Mouse (Mus musculus) lung, embryonic 16.5 days (tissue): Measurements from ENCODE around the gene Bicdl1. TPM values are rescaled to one million over a fixed set of nuclear protein-coding genes. Genes with fewer than 3 reads are reported as not detected.
A peak's percentile ranks its signal among the peaks of the same experiment; 100 is the strongest.

Source experiments
- ATAC-seq: fragments of 200-750 bp; cut with Nextera tagmentation; 2 replicates; pipeline ENCODE4 v1.8.0; 2017; ENCODE audit warnings: low read depth, mild to moderate bottlenecking, moderate library complexity
- H3K27ac ChIP-seq: fragments of 300-500 bp; sonication (generic); 2 replicates; pipeline ENCODE4 v1.5.1; 2014; ENCODE audit warnings: mild to moderate bottlenecking, control low read depth, low read length
- H3K27me3 ChIP-seq: fragments of 300-500 bp; sonication (generic); 2 replicates; pipeline ENCODE4 v1.6.1; 2014; ENCODE audit warnings: low read depth, low read length, mixed read lengths; ENCODE audit not compliant: control insufficient read depth, insufficient read depth
- H3K36me3 ChIP-seq: fragments of 300-500 bp; sonication (generic); 2 replicates; pipeline ENCODE4 v1.6.1; 2014; ENCODE audit warnings: low read length; ENCODE audit not compliant: control insufficient read depth, insufficient read depth
- H3K4me1 ChIP-seq: fragments of 300-500 bp; sonication (generic); replicated peaks from 2 replicates; pipeline ENCODE4 v1.6.1; 2014; ENCODE audit warnings: low read length, mixed read lengths; ENCODE audit not compliant: control insufficient read depth, insufficient read depth
- H3K4me2 ChIP-seq: fragments of 300-500 bp; sonication (generic); 2 replicates; pipeline ENCODE4 v1.6.1; 2014; ENCODE audit warnings: low read depth, low read length, control low read depth
- H3K4me3 ChIP-seq: fragments of 300-500 bp; sonication (generic); 2 replicates; pipeline ENCODE4 v1.5.1; 2014; ENCODE audit warnings: mild to moderate bottlenecking, low read length, control low read depth
- H3K9ac ChIP-seq: fragments of 300-500 bp; sonication (generic); 2 replicates; pipeline ENCODE4 v1.6.1; 2014; ENCODE audit warnings: low read length, control low read depth
- H3K9me3 ChIP-seq: fragments of 300-500 bp; sonication (generic); 2 replicates; pipeline ENCODE4 v1.6.1; 2016; ENCODE audit warnings: low read length; ENCODE audit not compliant: control insufficient read depth
- WGBS: fragments of 180-500 bp; shearing (Covaris S2); extraction: QIAGEN DNeasy Blood & Tissue Kit; methylation state at CpG from one replicate; pipeline ENCODE4 v1.1.7; 2014; 5-methylcytosine and 5-hydroxymethylcytosine counted together
- polyA plus RNA-seq: library from polyadenylated mRNA; unstranded; fragments of >200 nt; fragmentation: Nextera tagmentation; extraction: Ambion mirVana; gene quantifications from 2 replicates; pipeline ENCODE4 v1.2.1, GENCODE M21; 2015

Bicdl1 gene
- polyA plus RNA-seq, 1 experiment from 2014 or later = 11.2 TPM

DNA sequence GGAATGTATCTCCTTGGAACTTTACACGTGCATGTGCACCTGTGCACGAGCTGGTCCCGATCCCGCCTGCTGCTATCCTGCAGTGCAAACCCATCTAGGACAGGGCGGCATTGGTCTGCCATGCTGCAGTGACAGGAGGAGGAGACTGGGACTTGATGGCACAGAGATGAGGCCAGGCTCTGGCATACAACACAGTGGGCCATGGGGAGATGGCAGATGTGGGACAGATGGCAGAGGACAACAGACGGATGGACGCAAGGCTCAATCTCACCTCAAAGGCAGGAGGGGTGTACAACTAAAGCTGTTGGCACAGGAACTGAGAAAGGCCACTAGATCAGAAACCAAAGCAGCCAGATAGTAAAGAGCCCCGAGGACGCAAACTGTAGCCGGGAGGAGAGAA, 80.5 kb downstream of the Bicdl1 start:
- peaks cover 7% of the 10 kb centered on the region for H3K4me1 ChIP-seq
- H3K36me3 ChIP-seq = peaks cover 11% of the 10 kb centered on the region
- 86% methylated on average over 10 of the region's 10 CpGs for WGBS
- H3K4me2 ChIP-seq = no peak overlapping the region
- no peaks in the 10 kb centered on the region for H3K27me3 ChIP-seq
- ATAC-seq = no peak
- no peak overlapping the region for H3K27ac ChIP-seq
- H3K4me3 ChIP-seq = no peak overlapping the region
- H3K9ac ChIP-seq = no peak overlapping the region
- H3K9me3 ChIP-seq = no peaks in the 10 kb centered on the region

DNA sequence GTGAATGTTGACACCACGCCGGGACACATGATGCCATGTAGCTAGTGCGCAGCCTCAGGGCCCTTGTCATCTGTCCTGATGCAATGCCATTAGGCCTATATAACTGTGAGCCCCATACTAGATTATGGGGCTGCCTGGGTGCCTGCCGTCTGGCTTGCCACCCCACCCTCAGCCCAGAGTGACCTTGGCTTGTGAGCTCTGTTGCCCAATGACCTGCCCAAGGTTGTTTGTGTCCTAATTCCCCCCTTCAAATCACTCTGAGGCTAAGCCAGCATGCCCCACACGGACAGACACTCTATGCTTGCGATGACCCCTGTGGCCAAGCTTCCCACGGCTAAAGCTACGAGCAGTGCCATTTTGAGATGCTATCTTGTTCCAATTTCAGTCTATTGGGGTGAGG, 81.7 kb downstream of the Bicdl1 start:
- Histone ChIP-seq H3K4me3 (no peak overlapping the region), H3K4me1 (peaks cover 7% of the 10 kb centered on the region), H3K36me3 (peaks cover 17% of the 10 kb centered on the region), H3K9me3 (no peaks in the 10 kb centered on the region), H3K27ac (no peak overlapping the region), H3K9ac (no peak overlapping the region), H3K27me3 (no peaks in the 10 kb centered on the region), H3K4me2 (no peak overlapping the region)
- ATAC-seq = no peak
- WGBS = 86% methylated on average over 8 of the region's 8 CpGs

DNA sequence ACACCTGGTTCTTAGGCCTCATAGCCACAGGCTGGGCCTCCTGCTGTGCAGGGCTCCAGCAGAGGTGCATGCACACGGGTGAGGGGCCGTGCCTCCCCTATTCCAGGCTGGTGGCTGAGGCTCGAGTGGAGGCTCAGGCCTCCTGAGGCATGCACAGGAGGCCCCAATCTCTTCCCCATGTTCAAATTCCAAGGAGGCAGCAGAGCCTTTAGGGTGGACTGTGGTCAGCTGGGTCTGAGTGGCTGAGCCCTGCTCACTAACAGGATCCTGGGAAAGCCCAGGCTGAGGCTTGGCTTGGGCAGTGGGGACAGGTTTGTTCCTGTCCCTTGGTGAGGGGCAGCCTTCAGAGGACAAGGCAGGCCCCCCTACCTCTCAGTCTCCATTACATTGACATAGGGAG, 82.5 kb downstream of the Bicdl1 start:
- no peak overlapping the region for H3K27ac ChIP-seq
- peaks cover 20% of the 10 kb centered on the region for H3K36me3 ChIP-seq
- no peak overlapping the region for H3K4me2 ChIP-seq
- no peak overlapping the region for H3K9ac ChIP-seq
- no peaks in the 10 kb centered on the region for H3K9me3 ChIP-seq
- no peak for ATAC-seq
- H3K4me3 ChIP-seq = no peak overlapping the region
- peaks cover 7% of the 10 kb centered on the region for H3K4me1 ChIP-seq
- H3K27me3 ChIP-seq = no peaks in the 10 kb centered on the region
- WGBS = 57% methylated on average over 3 of the region's 3 CpGs

DNA sequence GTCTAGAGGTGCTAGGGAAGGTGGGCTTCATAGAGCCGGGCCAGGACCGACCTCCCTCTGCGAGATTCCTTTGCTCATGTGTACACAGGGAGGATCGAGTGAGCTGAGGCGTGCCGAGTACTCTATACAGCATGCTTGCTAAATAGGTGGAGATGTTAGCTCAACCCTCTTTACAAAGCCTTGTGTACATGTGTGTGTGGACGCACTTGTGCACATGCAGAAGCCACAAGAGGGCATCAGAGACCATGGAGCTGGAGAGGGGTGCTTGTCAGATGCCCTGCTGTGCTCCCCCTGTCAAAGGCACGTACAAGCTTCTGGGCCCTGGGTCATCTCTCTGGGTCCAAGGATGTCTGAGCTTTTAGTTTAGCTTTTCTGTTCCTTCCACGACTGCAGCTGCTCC, 87.2 kb downstream of the Bicdl1 start:
- Histone ChIP-seq H3K27ac (no peak overlapping the region), H3K4me3 (no peak overlapping the region), H3K36me3 (peaks cover 35% of the 10 kb centered on the region), H3K4me2 (no peak overlapping the region), H3K9ac (no peak overlapping the region), H3K9me3 (no peaks in the 10 kb centered on the region), H3K4me1 (no peaks in the 10 kb centered on the region), H3K27me3 (no peaks in the 10 kb centered on the region)
- peak; percentile 32; the same call in 1 of the 2 replicates for ATAC-seq
- 71% methylated on average over 9 of the region's 9 CpGs for WGBS

DNA sequence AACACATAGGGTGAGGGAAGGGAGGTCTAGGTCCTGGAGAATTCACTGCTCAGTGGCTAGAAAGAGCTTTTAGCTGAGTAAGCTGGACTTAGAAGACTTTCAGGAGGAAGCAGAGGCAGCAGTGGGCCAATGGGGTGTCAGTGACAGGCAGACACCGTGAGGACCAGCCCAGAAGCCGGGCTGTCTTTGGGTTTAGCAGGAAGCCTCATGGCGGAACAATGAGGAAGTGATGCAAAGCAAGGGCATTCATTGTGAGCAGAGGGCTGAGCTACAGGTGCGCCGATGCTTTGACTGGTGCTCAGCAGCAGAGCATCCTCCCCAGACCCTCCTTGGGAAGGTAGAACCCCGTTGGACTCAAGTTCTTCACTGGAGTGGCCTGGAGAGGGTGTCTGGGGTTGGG, 95.9 kb downstream of the Bicdl1 start:
- WGBS = 54% methylated on average over 6 of the region's 6 CpGs
- H3K27ac ChIP-seq = no peak overlapping the region
- no peak overlapping the region for H3K9ac ChIP-seq
- H3K9me3 ChIP-seq = no peaks in the 10 kb centered on the region
- no peak overlapping the region for H3K4me2 ChIP-seq
- ATAC-seq = no peak
- peaks cover 20% of the 10 kb centered on the region for H3K36me3 ChIP-seq
- H3K4me1 ChIP-seq = peaks cover 23% of the 10 kb centered on the region
- no peaks in the 10 kb centered on the region for H3K27me3 ChIP-seq
- no peak overlapping the region for H3K4me3 ChIP-seq

DNA sequence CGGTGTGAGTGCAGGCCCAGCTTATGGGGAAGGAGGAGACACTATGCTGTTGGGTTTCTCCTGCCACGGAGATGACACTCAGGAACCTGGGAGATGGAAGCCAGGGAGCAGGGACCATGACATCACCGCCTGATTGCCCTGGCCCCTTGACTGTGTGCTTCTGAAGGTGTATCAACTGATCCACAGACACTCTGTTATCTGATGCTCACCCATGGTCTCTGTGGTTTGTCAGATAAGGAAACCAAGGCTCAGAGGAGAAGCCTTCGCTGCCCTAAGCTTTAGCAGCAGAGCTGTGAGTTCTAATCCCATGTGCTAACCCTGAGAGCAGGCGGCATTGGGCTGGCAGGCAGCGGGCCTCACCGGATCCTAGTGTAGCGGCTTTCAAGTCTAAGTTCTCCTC, 97.4 kb downstream of the Bicdl1 start:
- peaks cover 8% of the 10 kb centered on the region for H3K36me3 ChIP-seq
- no peak overlapping the region for H3K9ac ChIP-seq
- no peaks in the 10 kb centered on the region for H3K27me3 ChIP-seq
- no peak for ATAC-seq
- H3K4me3 ChIP-seq = no peak overlapping the region
- H3K4me2 ChIP-seq = no peak overlapping the region
- no peak overlapping the region for H3K27ac ChIP-seq
- no peaks in the 10 kb centered on the region for H3K9me3 ChIP-seq
- peaks cover 24% of the 10 kb centered on the region for H3K4me1 ChIP-seq
- 87% methylated on average over 8 of the region's 8 CpGs for WGBS

DNA sequence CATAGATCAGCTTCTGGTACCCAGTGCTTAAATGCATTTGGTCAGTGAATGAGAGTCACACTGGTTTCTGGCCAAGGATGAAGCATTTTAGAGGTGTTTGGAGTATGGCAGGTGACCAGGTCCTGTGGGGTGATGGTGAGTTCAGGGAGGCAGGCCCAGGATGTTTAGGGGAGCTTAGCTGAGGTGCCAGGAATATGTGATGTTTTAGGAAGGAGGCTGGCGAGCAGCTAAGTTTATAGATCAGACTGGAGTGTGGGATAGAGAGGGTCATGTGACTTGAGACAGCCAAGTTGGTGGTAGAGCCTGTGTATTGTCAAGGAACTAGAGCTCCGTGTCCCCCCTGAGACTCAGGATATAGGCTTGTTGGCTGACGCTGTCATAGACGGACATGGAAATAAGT, 98.4 kb downstream of the Bicdl1 start:
- no peak for ATAC-seq
- WGBS = 36% methylated on average over 4 of the region's 4 CpGs
- Histone ChIP-seq H3K4me3 (peak overlapping the region; percentile 87), H3K9me3 (no peaks in the 10 kb centered on the region), H3K36me3 (0 out of 2 replicates have a peak, but pooled peaks cover 2% of the 10 kb centered on the region), H3K9ac (peak overlapping the region; percentile 8; the same call in 1 of the 2 replicates), H3K4me2 (peak overlapping the region; percentile 61), H3K27me3 (no peaks in the 10 kb centered on the region), H3K4me1 (peaks cover 24% of the 10 kb centered on the region), H3K27ac (no peak overlapping the region)

DNA sequence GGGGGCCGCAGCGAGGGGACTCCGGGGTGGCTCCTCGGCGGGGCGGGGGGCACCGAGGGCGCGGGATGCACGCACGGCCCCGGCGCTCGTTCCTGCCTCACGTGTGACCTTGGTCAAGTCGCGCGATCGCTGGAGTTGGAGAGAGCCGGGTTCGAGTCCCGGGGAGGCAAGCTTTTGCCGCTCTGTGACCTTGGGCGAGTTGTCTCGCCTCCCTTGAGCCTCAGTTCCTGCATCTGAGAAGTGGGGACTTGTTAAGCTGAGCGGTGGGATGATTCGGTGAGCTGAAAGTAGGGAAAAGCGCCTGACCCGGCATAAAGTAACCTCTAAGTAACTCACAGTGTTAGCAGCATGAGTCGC, 99.1 kb downstream of the Bicdl1 start:
- Histone ChIP-seq H3K27me3 (no peaks in the 10 kb centered on the region), H3K9me3 (no peaks in the 10 kb centered on the region), H3K9ac (peak overlapping the region; percentile 93), H3K36me3 (no peaks in the 10 kb centered on the region), H3K4me3 (peak overlapping the region; percentile 87), H3K4me2 (peak overlapping the region; percentile 61), H3K4me1 (peaks cover 24% of the 10 kb centered on the region), H3K27ac (peak overlapping the region; percentile 86)
- ATAC-seq = peak; percentile 1; the same call in 1 of the 2 replicates
- 1% methylated on average over 27 of the region's 30 CpGs for WGBS

DNA sequence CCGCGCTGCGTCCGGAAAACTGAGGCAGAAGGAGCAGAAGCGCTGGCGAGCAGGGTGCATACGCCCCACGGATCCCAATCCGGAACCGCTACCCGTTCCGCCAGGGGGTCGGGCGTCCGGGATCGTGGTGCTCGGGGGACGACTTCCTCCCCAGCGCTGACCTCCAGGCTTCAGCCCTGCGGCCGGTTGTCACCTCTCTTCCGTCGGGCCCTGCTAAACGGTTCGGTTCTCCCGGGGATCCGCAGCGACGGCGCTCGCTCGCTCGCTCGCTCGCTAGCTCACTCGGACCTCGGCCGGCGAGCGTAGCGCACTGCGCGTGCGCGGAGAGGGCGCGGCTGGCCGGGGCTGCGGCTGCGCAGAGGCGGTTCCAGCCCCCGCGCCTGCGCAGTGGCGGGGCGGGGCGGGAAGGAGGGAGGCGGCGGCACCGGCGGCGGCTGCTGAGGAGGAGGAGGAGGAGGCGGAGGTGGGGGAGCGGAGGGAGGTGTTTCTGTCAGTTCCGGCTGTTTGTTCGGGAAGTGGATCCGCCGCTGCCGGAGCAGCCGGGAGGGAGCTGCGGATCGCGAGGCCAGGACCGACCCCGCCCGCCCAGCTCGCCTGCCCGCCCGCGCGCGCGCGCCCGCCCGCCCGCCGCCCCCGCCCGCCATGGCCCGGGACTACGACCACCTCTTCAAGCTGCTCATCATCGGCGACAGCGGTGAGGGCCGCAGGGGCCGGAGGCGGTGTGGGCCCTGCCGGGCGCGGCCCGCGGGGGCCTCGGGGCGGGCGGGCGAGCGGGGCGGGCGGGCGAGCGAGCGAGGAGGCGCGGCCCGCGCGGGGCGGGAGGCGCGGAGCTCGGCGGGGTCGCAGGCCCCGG, 99.7 kb downstream of the Bicdl1 start, which contains the start of gene Rab35:
Rab35 (plus strand) TSS at position 404 of the 853 bp plus-strand sequence.
- peak within 1 kb of the TSS; percentile 86 for H3K27ac ChIP-seq
- no peaks in the 10 kb centered on the region for H3K9me3 ChIP-seq
- H3K4me2 ChIP-seq = peak within 1 kb of the TSS; percentile 91
- H3K27me3 ChIP-seq = no peaks in the 10 kb centered on the region
- ATAC-seq = peak; percentile 93
- peaks cover 24% of the 10 kb centered on the region for H3K4me1 ChIP-seq
- peak within 1 kb of the TSS; percentile 87 for H3K4me3 ChIP-seq
- no peaks in the 10 kb centered on the region for H3K36me3 ChIP-seq
- under 1% methylated on average over 52 of the region's 125 CpGs for WGBS
- H3K9ac ChIP-seq = peak within 1 kb of the TSS; percentile 93
